Mouse (Mus musculus) liver, embryonic 14.5 days (tissue): ENCODE results near the gene Zfp518a. TPM values are rescaled to one million over a fixed set of nuclear protein-coding genes. Genes with fewer than 3 reads are reported as not detected.
A peak's percentile ranks its signal among the peaks of the same experiment; 100 is the strongest.

Source experiments
- ATAC-seq: fragments of 200-750 bp; cut with Nextera tagmentation; 2 replicates; pipeline ENCODE4 v1.8.0; 2017; ENCODE audit warnings: moderate number of reproducible peaks, mild to moderate bottlenecking, moderate library complexity; ENCODE audit not compliant: insufficient read depth
- DNase-seq, 3 experiments: peaks; one replicate each; pipeline ENCODE4 v3.0.0-alpha.2; 2012 to 2013; ENCODE audit warnings: low read depth in 3 of 3, low spot score in 3 of 3
- H3K27ac ChIP-seq: fragments of 300-500 bp; sonication (generic); 2 replicates; pipeline ENCODE4 v1.5.1; 2014; ENCODE audit warnings: moderate library complexity, mild to moderate bottlenecking, control low read depth, inconsistent platforms
- H3K27me3 ChIP-seq: fragments of 300-500 bp; sonication (generic); 2 replicates; pipeline ENCODE4 v1.6.1; 2014; ENCODE audit warnings: mild to moderate bottlenecking, low read length, moderate library complexity; ENCODE audit not compliant: control insufficient read depth, insufficient read depth
- H3K36me3 ChIP-seq: fragments of 300-500 bp; sonication (generic); replicated peaks from 2 replicates; pipeline ENCODE4 v1.6.1; 2014; ENCODE audit warnings: low read depth; ENCODE audit not compliant: control insufficient read depth, insufficient read depth
- H3K4me1 ChIP-seq, 2 experiments: fragments of 200-500 bp in 1 of 2; fragments of 300-500 bp in 1 of 2; sonication (generic) in 1 of 2; replicated peaks; 2 replicates each; pipeline ENCODE4 v1.6.1; 2012 to 2014; ENCODE audit warnings: antibody characterized with exemption in 1 of 2, inconsistent platforms in 1 of 2, low read length in 1 of 2; ENCODE audit not compliant: control insufficient read depth in 2 of 2, insufficient read depth in 2 of 2
- H3K4me2 ChIP-seq: fragments of 300-500 bp; sonication (generic); 2 replicates; pipeline ENCODE4 v1.6.1; 2014; ENCODE audit warnings: low read depth, mild to moderate bottlenecking, control low read depth, moderate library complexity
- H3K4me3 ChIP-seq, 2 experiments: fragments of 200-500 bp in 1 of 2; fragments of 300-500 bp in 1 of 2; sonication (generic) in 1 of 2; 2 replicates each; pipeline ENCODE4 v1.5.1; 2012 to 2014; ENCODE audit warnings: low read depth in 2 of 2, low read length in 2 of 2, mild to moderate bottlenecking in 2 of 2, control low read depth in 1 of 2, inconsistent platforms in 1 of 2, moderate library complexity in 1 of 2; ENCODE audit not compliant: insufficient read depth in 1 of 2
- H3K9ac ChIP-seq: fragments of 300-500 bp; sonication (generic); replicated peaks from 2 replicates; pipeline ENCODE4 v1.6.1; 2014; ENCODE audit warnings: mild to moderate bottlenecking, control low read depth, moderate library complexity
- H3K9me3 ChIP-seq: fragments of 300-500 bp; sonication (generic); 2 replicates; pipeline ENCODE4 v1.6.1; 2016; ENCODE audit warnings: low read length, mixed read lengths; ENCODE audit not compliant: control insufficient read depth
- CTCF ChIP-seq: IDR thresholded peaks from 2 replicates; pipeline ENCODE4 v1.5.1; 2016; ENCODE audit warnings: antibody characterized with exemption, low read depth, control low read depth
- EP300 ChIP-seq: IDR thresholded peaks from 2 replicates; pipeline ENCODE4 v1.6.1; 2016; ENCODE audit warnings: antibody characterized with exemption, low read depth
- WGBS: fragments of 180-500 bp; shearing (Covaris S2); extraction: QIAGEN DNeasy Blood & Tissue Kit; methylation state at CpG from one replicate; pipeline ENCODE4 v1.1.7; 2014; ENCODE audit not compliant: insufficient replicate concordance; 5-methylcytosine and 5-hydroxymethylcytosine counted together
- polyA plus RNA-seq, 2 experiments: library from polyadenylated mRNA; depleted of rRNA in 1 of 2; stranded (reverse) in 1 of 2; unstranded in 1 of 2; fragments of >200 nt; fragmentation: Nextera tagmentation in 1 of 2; extraction: Ambion mirVana in 1 of 2; gene quantifications; 2 replicates each; pipeline versions ENCODE4 v1.2.1 to v1.2.3; 2012 to 2014

Zfp518a gene
- polyA plus RNA-seq, 2 experiments: 2.7 to 4.4 TPM

- Histone ChIP-seq H3K9ac (no peak overlapping the region), H3K27me3 (no peaks in the 10 kb centered on the region), H3K4me1 (peaks cover 2 to 3% of the 10 kb centered on the region in 2 experiments; a peak in 1 of 4 replicates), H3K9me3 (peaks cover 3% of the 10 kb centered on the region), H3K36me3 (no peaks in the 10 kb centered on the region), H3K4me2 (no peak overlapping the region), H3K4me3 (no peak overlapping the region), H3K27ac (no peak overlapping the region)
- DNase-seq (no peak), ATAC-seq (no peak)
- TF ChIP-seq CTCF (no peak), EP300 (no peak)
- 71% methylated on average over 3 of the region's 3 CpGs for WGBS
Observed at GRCm38 (mm10) chr19:40869425-40870105, 24.9 kb upstream of the Zfp518a start.

DNA sequence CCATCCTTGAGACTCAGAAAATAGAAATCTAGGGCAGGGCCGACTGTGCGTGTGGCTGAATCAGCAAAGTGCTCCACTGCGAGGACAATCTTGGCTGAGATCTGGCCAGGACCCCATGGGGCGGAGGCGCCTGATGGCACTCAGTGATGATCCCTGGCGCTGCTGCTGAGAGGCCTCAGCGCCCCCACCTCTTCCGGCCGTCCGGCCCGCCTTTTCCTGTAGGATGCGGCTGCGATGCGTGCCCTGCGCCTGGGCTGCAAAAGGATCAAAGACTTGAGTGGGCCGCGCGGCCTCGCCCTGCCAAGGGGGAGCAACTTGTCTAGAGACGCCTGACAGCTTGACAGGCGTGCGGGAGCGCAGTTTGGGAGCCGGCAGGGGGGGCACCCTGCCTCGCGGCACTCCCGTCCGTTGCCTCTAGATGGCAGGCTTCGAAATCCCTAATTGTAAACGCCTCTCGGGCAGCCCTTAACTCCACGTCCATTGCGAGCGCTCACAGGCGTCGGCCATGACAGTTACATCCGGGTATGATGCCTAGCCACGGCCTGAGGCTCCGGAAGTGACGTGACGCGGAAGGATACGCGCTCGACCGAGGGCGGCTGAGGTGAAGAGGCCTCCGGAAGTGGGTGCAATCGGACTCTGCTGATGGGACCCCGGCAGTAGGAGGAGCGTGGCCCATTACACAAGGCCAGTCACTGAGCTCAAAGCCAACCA is 21.4 kb upstream of the Zfp518a start:
- peak overlapping the region; percentile 49 to 52 for H3K4me3 ChIP-seq
- peaks cover 9% of the 10 kb centered on the region for H3K27me3 ChIP-seq
- peak overlapping the region; percentile 14 for H3K9ac ChIP-seq
- H3K4me2 ChIP-seq: peak overlapping the region; percentile 80
- TF ChIP-seq EP300 (no peak), CTCF (peak; percentile 79)
- H3K9me3 ChIP-seq: peaks cover 3% of the 10 kb centered on the region
- peaks cover 2 to 3% of the 10 kb centered on the region in 2 experiments; a peak in 1 of 4 replicates for H3K4me1 ChIP-seq
- no peak overlapping the region for H3K27ac ChIP-seq
- peak; percentile 92 for ATAC-seq
- H3K36me3 ChIP-seq: no peaks in the 10 kb centered on the region
- WGBS: 2% methylated on average over 51 of the region's 51 CpGs
- peak; percentile 79 to 84 (median 80) for DNase-seq

DNA sequence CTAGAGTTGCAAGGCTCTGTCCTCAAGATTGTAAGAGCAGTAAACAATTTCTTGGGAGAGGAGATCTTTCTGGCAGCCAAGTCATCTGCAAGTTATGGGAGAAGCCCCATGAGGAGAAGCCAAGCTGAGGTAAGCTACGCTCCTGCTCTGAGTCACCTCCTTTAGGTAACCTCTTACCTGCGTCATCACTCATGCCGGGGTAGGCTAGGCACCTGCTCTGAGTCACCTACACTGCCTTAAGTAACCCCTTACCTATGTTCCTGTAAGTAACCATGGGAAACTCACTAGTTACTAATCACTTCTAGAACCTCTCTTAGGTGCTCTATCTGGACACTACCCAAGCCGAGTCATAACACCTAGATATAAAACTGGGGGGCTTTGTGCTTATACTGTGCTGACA is 12.8 kb upstream of the Zfp518a start:
- Histone ChIP-seq H3K9ac (no peak overlapping the region), H3K27me3 (peaks cover 8% of the 10 kb centered on the region), H3K36me3 (no peaks in the 10 kb centered on the region), H3K4me2 (no peak overlapping the region), H3K27ac (no peak overlapping the region), H3K4me1 (no peaks in the 10 kb centered on the region), H3K9me3 (no peaks in the 10 kb centered on the region), H3K4me3 (no peak overlapping the region)
- no peak for DNase-seq
- ATAC-seq: no peak
- TF ChIP-seq EP300 (no peak), CTCF (no peak)
- 76% methylated on average over 4 of the region's 4 CpGs for WGBS

DNA sequence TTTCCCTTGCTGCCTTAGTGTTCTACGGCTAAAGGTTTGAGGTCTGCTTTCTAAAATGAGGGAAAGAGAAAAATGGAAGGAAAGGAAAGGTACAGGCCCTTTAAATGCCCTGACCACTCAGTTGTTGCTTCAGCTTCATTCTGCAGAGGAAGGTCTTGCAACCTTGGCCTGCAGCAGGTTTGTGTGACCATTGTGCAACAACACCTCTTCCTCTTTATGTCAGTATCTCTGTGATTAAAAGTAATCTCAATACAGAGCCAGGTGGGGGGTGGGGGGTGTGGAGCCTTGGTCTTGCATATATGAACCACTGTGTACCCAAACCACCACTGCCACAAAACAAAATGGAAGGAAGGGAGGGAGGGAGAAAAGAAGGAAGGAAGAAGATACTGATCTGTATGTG is 5.6 kb upstream of the Zfp518a start:
- no peak for ATAC-seq
- no peak overlapping the region for H3K4me3 ChIP-seq
- WGBS: 61% methylated on average over 1 of the region's 1 CpGs
- H3K9me3 ChIP-seq: no peaks in the 10 kb centered on the region
- H3K4me2 ChIP-seq: no peak overlapping the region
- H3K27ac ChIP-seq: no peak overlapping the region
- peaks cover 17% of the 10 kb centered on the region for H3K27me3 ChIP-seq
- H3K9ac ChIP-seq: no peak overlapping the region
- H3K36me3 ChIP-seq: no peaks in the 10 kb centered on the region
- no peak for DNase-seq
- peaks cover 0 to under 1% of the 10 kb centered on the region in 2 experiments; a peak in 1 of 4 replicates for H3K4me1 ChIP-seq
- TF ChIP-seq EP300: no peak
- TF ChIP-seq CTCF: no peak

DNA sequence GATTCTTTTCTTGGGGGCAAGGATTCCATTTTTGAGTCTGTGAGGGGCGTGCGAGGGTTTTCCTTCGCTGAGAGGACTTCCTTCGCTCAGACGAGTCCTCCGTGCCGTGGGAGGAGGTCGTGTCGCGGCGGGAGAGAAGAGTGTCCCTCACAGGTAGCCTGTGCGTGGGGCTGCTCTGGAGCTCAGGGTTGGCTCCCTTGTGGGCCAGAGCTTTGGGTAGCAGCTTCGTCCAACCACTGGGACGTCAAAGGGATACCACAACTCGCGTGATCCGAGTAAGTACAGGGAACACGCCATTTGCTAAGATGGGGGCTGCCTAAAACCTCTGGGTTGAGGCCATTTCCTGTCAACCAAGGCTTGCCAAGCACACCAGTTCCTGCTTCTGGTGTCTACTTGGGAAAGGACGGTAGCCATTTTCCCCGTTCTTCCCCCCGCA is 416 bp upstream of the Zfp518a start:
- peak overlapping the region; percentile 88 to 90 for H3K4me3 ChIP-seq
- H3K36me3 ChIP-seq: no peaks in the 10 kb centered on the region
- no peak for TF ChIP-seq EP300
- TF ChIP-seq CTCF: no peak
- peak overlapping the region; percentile 81 for H3K9ac ChIP-seq
- H3K4me2 ChIP-seq: peak overlapping the region; percentile 83
- WGBS: 49% methylated on average over 21 of the region's 21 CpGs
- H3K27me3 ChIP-seq: peaks cover 5% of the 10 kb centered on the region; the same call in 1 of the 2 replicates
- no peak overlapping the region; the same call in 1 of the 2 replicates for H3K27ac ChIP-seq
- no peaks in the 10 kb centered on the region for H3K9me3 ChIP-seq
- peaks cover 4 to 7% of the 10 kb centered on the region in 2 experiments; a peak in 3 of 4 replicates for H3K4me1 ChIP-seq
- DNase-seq (no peak), ATAC-seq (peak; percentile 9; the same call in 1 of the 2 replicates)
